Mouse (Mus musculus) kidney, postnatal 0 days (tissue): Measurements from ENCODE around the gene Gm11983. TPM values are rescaled to one million over a fixed set of nuclear protein-coding genes. Genes with fewer than 3 reads are reported as not detected.
"Not testable (repeated sequence)": the region's sequence is repeated elsewhere in the genome, so short reads cannot be mapped to it uniquely, and the experiment has no call there.

Source experiments
- ATAC-seq: fragments of 200-750 bp; cut with Nextera tagmentation; replicated peaks from 2 replicates; pipeline ENCODE4 v1.8.0; 2017; ENCODE audit warnings: low read depth, moderate number of reproducible peaks, moderate TSS enrichment, moderate library complexity; ENCODE audit not compliant: low FRiP score
- DNase-seq: peaks from one replicate; pipeline ENCODE4 v3.0.0-alpha.2; 2016; ENCODE audit warnings: low spot score
- H3K27ac ChIP-seq: fragments of 300-500 bp; sonication (generic); 2 replicates; pipeline ENCODE4 v1.5.1; 2014; ENCODE audit warnings: mild to moderate bottlenecking
- H3K27me3 ChIP-seq: fragments of 300-500 bp; sonication (generic); 2 replicates; pipeline ENCODE4 v1.6.1; 2014; ENCODE audit warnings: low read length, mixed read lengths; ENCODE audit not compliant: insufficient read depth
- H3K36me3 ChIP-seq: fragments of 300-500 bp; sonication (generic); 2 replicates; pipeline ENCODE4 v1.6.1; 2014; ENCODE audit warnings: low read length, mixed read lengths; ENCODE audit not compliant: insufficient read depth
- H3K4me1 ChIP-seq: fragments of 300-500 bp; sonication (generic); replicated peaks from 2 replicates; pipeline ENCODE4 v1.6.1; 2014; ENCODE audit warnings: antibody characterized with exemption, low read length, mixed read lengths; ENCODE audit not compliant: insufficient read depth
- H3K4me2 ChIP-seq: fragments of 300-500 bp; sonication (generic); 2 replicates; pipeline ENCODE4 v1.6.1; 2014; ENCODE audit warnings: mild to moderate bottlenecking, low read length, moderate library complexity, mixed read lengths
- H3K4me3 ChIP-seq: fragments of 300-500 bp; sonication (generic); replicated peaks from 2 replicates; pipeline ENCODE4 v1.5.1; 2014; ENCODE audit warnings: low read depth, low read length
- H3K9ac ChIP-seq: fragments of 300-500 bp; sonication (generic); 2 replicates; pipeline ENCODE4 v1.6.1; 2014; ENCODE audit warnings: low read depth, low read length
- H3K9me3 ChIP-seq: fragments of 300-500 bp; sonication (generic); replicated peaks from 2 replicates; pipeline ENCODE4 v1.6.1; 2016; ENCODE audit warnings: low read length, inconsistent platforms, mixed read lengths
- CTCF ChIP-seq: IDR thresholded peaks from 2 replicates; pipeline ENCODE4 v1.5.1; 2016; ENCODE audit warnings: antibody characterized with exemption, low read depth, mild to moderate bottlenecking, moderate library complexity
- WGBS: fragments of 180-500 bp; shearing (Covaris S2); extraction: QIAGEN DNeasy Blood & Tissue Kit; methylation state at CpG from one replicate; pipeline ENCODE4 v1.1.7; 2014; 5-methylcytosine and 5-hydroxymethylcytosine counted together
- polyA plus RNA-seq: library from polyadenylated mRNA; unstranded; fragments of >200 nt; fragmentation: Nextera tagmentation; extraction: Ambion mirVana; gene quantifications from 2 replicates; pipeline ENCODE4 v1.2.1, GENCODE M21; 2015

The Gm11983 gene
- polyA plus RNA-seq, result not detected in 2 replicates

GRCm38 (mm10) chr11:6837554-6837953, at the start of gene Gm11983:
TSS of gene Gm11983 (minus strand) at chr11:6837654.
- Histone ChIP-seq H3K9me3 (no peaks in the 10 kb centered on the region), H3K27ac (no peak within 1 kb of the TSS), H3K9ac (no peak within 1 kb of the TSS), H3K4me1 (no peaks in the 10 kb centered on the region), H3K27me3 (no peaks in the 10 kb centered on the region), H3K4me2 (no peak within 1 kb of the TSS), H3K4me3 (no peak within 1 kb of the TSS), H3K36me3 (no peaks in the 10 kb centered on the region)
- no peak for ATAC-seq
- no peak for DNase-seq
- no peak for TF ChIP-seq CTCF
- 84% methylated on average over 1 of the region's 1 CpGs for WGBS

- not testable (repeated sequence) for H3K9me3 ChIP-seq, H3K27ac ChIP-seq, H3K36me3 ChIP-seq, H3K9ac ChIP-seq, H3K27me3 ChIP-seq, H3K4me1 ChIP-seq, H3K4me3 ChIP-seq, H3K4me2 ChIP-seq, DNase-seq, ATAC-seq
- WGBS, result 93% methylated on average over 4 of the region's 4 CpGs
These were observed 45.6 kb upstream of the Gm11983 start for GRCm38 (mm10) chr11:6883045-6883444.

- H3K9me3 ChIP-seq, result no peaks in the 10 kb centered on the region
- 58% methylated on average over 5 of the region's 5 CpGs for WGBS
- peak; percentile 56 for TF ChIP-seq CTCF
- H3K4me2 ChIP-seq, result no peak overlapping the region
- H3K9ac ChIP-seq, result no peak overlapping the region
- no peaks in the 10 kb centered on the region for H3K4me1 ChIP-seq
- no peaks in the 10 kb centered on the region for H3K36me3 ChIP-seq
- no peak overlapping the region for H3K27ac ChIP-seq
- no peaks in the 10 kb centered on the region for H3K27me3 ChIP-seq
- DNase-seq, result no peak
- H3K4me3 ChIP-seq, result no peak overlapping the region
- no peak for ATAC-seq
These were observed 44.2 kb upstream of the Gm11983 start for GRCm38 (mm10) chr11:6881614-6882013.

- Histone ChIP-seq H3K9me3 (no peaks in the 10 kb centered on the region), H3K4me1 (no peaks in the 10 kb centered on the region), H3K4me3 (no peak overlapping the region), H3K27ac (no peak overlapping the region), H3K36me3 (no peaks in the 10 kb centered on the region), H3K27me3 (no peaks in the 10 kb centered on the region), H3K4me2 (no peak overlapping the region), H3K9ac (no peak overlapping the region)
- DNase-seq (peak; percentile 66), ATAC-seq (0 out of 2 replicates have a peak, but pooled peaks have one; percentile 33)
- no peak for TF ChIP-seq CTCF
- 28% methylated on average over 6 of the region's 6 CpGs for WGBS
These were observed 40.3 kb upstream of the Gm11983 start for GRCm38 (mm10) chr11:6877740-6878139.

- no peak for DNase-seq
- Histone ChIP-seq H3K27ac (no peak overlapping the region), H3K36me3 (no peaks in the 10 kb centered on the region), H3K27me3 (no peaks in the 10 kb centered on the region), H3K9me3 (no peaks in the 10 kb centered on the region), H3K9ac (no peak overlapping the region), H3K4me2 (no peak overlapping the region), H3K4me3 (no peak overlapping the region), H3K4me1 (no peaks in the 10 kb centered on the region)
- no peak for TF ChIP-seq CTCF
- no peak for ATAC-seq
- 88% methylated on average over 1 of the region's 1 CpGs for whole genome bisulfite sequencing
These were observed 33.5 kb upstream of the Gm11983 start for GRCm38 (mm10) chr11:6870947-6871346.

- Histone ChIP-seq H3K27ac (no peak overlapping the region), H3K9ac (no peak overlapping the region), H3K4me1 (no peaks in the 10 kb centered on the region), H3K36me3 (no peaks in the 10 kb centered on the region), H3K4me2 (no peak overlapping the region), H3K9me3 (no peaks in the 10 kb centered on the region), H3K27me3 (no peaks in the 10 kb centered on the region), H3K4me3 (no peak overlapping the region)
- 87% methylated on average over 3 of the region's 3 CpGs for WGBS
- no peak for TF ChIP-seq CTCF
- DNase-seq (no peak), ATAC-seq (no peak)
These were observed 28.1 kb upstream of the Gm11983 start for GRCm38 (mm10) chr11:6865536-6865935.

- ATAC-seq, result no peak
- Histone ChIP-seq H3K36me3 (no peaks in the 10 kb centered on the region), H3K4me1 (no peaks in the 10 kb centered on the region), H3K4me3 (no peak overlapping the region), H3K27ac (no peak overlapping the region), H3K9ac (no peak overlapping the region), H3K27me3 (no peaks in the 10 kb centered on the region), H3K4me2 (no peak overlapping the region), H3K9me3 (no peaks in the 10 kb centered on the region)
- DNase-seq, result no peak
- TF ChIP-seq CTCF, result no peak
- WGBS, result 82% methylated on average over 3 of the region's 3 CpGs
These were observed 24.7 kb upstream of the Gm11983 start for GRCm38 (mm10) chr11:6862185-6862584.
